Mouse (Mus musculus): ENCODE results near the gene Casr.

GRCm38 (mm10) chr16:36526596-36527282 is 35.2 kb downstream of the Casr start:
- TF ChIP-seq CTCF (IDR thresholded peaks at IDR 0.05; ENCODE audit: low read depth, low read length) (no peak), EP300 (IDR thresholded peaks at IDR 0.05; ENCODE audit: insufficient read depth, low read depth, low read length) (no peak)
